Mouse (Mus musculus): Measurements from ENCODE around the gene Gad2. TPM values are rescaled to one million over a fixed set of nuclear protein-coding genes. Genes with fewer than 3 reads are reported as not detected.

The Gad2 gene
- polyA plus RNA-seq, 1 experiment: not detected

DNA sequence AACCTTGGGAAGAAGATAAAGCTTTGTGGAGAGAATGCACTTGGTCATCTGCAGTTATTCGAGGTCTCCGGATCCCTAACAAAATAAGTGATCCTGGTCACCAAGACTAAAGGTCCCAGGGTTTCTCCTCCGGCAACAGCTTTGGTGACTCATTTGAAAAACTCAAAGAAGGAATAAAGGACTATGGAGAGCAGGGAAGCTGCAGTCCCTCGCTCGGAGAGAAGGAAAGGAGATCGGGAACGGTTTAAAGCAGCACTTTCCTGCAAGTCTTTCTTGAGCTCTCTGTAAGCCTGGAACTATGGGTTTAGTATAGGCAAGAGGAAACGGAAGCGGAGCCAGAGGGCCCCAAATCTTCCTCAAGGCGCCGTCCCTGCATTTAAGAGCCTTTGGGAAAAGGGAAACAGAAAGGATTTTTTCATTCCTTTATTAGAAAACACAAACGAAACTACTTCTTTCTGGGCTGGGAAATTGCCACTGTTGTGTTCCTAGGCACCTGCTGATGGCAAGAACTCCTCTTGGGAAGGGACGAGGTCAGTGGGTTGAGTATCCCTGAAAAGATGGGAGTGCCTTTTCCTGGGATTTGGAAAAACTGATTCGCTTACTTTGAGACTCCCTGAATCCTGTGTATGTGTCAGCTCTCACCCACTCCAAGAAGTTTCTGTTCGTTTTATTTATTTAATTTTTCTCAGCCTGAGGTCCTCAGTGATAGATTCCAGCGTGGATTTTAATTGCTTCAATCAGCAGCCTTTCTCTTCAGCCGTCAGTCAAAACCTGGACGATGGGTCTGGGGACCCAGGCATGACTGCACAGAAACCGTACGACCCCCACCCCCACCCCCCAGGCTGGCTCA lies 802 bp upstream of the Gad2 start:
- no peaks in the 10 kb centered on the region for H3K4me1 ChIP-seq (ENCODE audit: control insufficient read depth, insufficient read depth, low read length)
- H3K4me3 ChIP-seq (ENCODE audit: insufficient read depth, low read length): peak overlapping the region; percentile 23; the same call in 1 of the 2 replicates
- TF ChIP-seq POLR2A (IDR thresholded peaks at IDR 0.05; ENCODE audit: borderline replicate concordance, low read depth, low read length): no peak
- TF ChIP-seq CTCF (IDR thresholded peaks at IDR 0.05; ENCODE audit: low read depth, low read length): no peak
- H3K27ac ChIP-seq (ENCODE audit: insufficient read depth, low read depth, low read length): no peak overlapping the region

DNA sequence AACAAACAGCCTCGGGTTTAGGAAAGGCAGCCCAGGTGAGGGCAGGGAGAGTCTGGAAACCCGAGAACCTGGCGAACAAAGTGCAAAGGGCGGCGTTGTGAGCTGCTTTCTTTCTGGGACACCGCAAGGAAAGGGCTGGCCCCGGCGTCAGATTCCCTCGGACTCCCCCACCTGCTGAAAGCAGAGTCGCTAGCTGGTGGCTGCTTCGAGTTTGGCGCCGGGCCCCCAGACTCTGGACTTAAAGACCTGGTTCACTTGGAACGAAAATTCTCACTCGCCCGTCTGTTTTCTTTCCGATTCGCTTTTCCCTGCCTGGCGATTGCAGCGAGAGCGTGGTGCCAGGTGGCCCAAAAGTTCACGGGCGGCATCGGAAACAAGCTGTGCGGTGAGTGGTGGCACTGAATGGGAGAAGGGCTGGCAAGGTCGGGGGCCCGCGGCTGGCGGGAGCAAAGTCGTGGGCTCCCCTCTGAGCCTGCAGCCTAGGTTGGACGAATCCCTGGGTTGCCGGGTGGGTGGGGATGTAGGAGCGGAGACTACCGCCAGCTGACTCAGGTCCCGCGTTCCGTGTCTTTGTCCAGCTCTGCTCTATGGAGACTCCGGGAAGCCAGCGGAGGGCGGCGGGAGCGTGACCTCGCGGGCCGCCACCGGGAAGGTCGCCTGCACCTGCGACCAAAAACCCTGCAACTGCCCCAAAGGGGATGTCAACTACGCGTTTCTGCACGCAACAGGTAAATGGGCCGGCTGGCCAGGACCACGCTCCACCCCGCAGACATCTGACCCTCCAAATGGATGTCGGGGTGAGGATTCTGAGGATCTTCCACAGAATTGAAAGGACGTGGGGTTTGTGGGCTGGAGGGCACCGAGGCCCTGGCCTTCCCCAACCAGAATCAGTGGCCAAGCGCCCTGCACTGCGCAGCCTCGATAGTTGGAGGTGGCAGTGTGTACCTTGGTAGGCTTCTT lies 1.4 kb downstream of the Gad2 start:
- no peak for TF ChIP-seq CTCF (IDR thresholded peaks at IDR 0.05; ENCODE audit: low read depth, low read length)
- no peak for TF ChIP-seq POLR2A (IDR thresholded peaks at IDR 0.05; ENCODE audit: borderline replicate concordance, low read depth, low read length)
- no peak overlapping the region for H3K4me3 ChIP-seq (ENCODE audit: insufficient read depth, low read length)
- H3K27ac ChIP-seq (ENCODE audit: insufficient read depth, low read depth, low read length): no peak overlapping the region
- no peaks in the 10 kb centered on the region for H3K4me1 ChIP-seq (ENCODE audit: control insufficient read depth, insufficient read depth, low read length)

DNA sequence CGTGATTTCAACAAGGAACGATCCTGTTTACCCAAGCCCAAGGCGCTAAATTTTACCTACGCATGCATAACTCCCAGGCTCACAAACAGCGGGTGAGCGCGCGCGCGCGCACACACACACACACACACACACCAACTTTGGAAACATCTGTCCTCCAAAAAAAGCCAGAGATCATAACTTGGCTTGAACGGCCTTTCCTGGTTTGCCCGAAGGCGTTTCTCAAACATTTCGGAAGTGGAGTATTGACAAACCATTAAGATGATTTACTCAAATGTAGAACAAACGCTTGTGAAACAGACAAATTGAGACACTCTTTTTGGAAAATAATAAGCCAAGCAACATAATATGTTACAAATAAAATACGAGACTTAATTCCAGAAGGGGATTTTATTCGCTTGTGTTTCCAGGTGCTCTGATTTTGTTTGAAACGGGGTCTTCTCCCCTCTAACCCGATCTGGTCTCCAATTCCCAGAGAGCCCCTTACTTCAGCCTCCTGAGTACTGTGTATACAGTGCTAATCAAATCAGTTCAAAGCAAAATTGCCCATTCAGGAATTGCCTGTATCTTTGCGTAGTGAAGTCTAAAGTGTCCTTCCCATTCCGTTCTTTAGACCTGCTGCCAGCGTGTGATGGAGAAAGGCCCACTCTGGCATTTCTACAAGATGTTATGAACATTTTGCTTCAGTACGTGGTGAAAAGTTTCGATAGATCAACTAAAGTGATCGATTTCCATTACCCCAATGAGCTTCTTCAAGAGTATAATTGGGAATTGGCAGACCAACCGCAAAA lies 2.4 kb downstream of the Gad2 start:
- no peak overlapping the region for H3K4me3 ChIP-seq (ENCODE audit: insufficient read depth, low read length)
- H3K27ac ChIP-seq (ENCODE audit: insufficient read depth, low read depth, low read length): no peak overlapping the region
- no peaks in the 10 kb centered on the region for H3K4me1 ChIP-seq (ENCODE audit: control insufficient read depth, insufficient read depth, low read length)
- no peak for TF ChIP-seq CTCF (IDR thresholded peaks at IDR 0.05; ENCODE audit: low read depth, low read length)
- no peak for TF ChIP-seq POLR2A (IDR thresholded peaks at IDR 0.05; ENCODE audit: borderline replicate concordance, low read depth, low read length)

DNA sequence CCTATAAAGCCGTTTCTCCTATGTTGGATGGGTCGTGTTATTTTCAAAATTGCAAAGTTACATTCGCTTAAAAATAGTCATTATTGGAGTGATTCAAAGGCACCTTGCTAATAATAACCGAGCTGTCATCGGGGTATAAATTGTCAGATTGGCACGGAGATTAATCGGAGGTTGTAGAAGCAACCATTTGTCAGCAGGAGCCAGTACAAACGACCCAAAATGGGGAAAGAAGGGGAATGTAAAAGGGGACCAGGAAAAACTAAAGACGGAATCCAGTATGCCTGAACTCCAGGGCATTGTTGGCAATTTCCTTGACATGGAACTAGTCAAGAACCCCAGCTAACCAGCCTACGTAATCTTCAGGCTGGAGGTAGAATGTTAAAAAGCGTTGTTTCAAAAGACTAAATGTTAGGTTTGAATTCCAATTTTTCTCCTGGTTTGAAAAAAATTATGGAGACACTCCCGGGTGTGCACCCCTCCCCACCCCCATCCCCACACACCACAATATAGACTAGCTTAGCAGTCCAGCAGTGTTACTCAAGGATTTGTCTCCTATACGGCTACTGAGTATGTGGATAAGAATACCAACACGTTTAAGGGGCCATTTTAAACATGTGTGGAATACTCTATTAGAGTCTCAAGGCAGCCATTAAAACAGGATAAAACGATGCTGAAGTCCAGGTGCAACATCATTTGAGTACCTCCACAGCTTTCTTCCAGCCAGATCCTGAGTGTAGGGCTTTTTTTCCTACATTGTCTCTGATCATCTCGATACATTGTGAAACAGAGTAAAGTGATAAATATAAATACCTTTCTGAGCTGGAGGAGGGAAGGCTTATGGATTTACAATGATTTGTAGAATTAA lies 3.3 kb downstream of the Gad2 start:
- Histone ChIP-seq H3K4me1 (ENCODE audit: control insufficient read depth, insufficient read depth, low read length) (no peaks in the 10 kb centered on the region), H3K4me3 (ENCODE audit: insufficient read depth, low read length) (no peak overlapping the region), H3K27ac (ENCODE audit: insufficient read depth, low read depth, low read length) (no peak overlapping the region)
- no peak for TF ChIP-seq POLR2A (IDR thresholded peaks at IDR 0.05; ENCODE audit: borderline replicate concordance, low read depth, low read length)
- no peak for TF ChIP-seq CTCF (IDR thresholded peaks at IDR 0.05; ENCODE audit: low read depth, low read length)

DNA sequence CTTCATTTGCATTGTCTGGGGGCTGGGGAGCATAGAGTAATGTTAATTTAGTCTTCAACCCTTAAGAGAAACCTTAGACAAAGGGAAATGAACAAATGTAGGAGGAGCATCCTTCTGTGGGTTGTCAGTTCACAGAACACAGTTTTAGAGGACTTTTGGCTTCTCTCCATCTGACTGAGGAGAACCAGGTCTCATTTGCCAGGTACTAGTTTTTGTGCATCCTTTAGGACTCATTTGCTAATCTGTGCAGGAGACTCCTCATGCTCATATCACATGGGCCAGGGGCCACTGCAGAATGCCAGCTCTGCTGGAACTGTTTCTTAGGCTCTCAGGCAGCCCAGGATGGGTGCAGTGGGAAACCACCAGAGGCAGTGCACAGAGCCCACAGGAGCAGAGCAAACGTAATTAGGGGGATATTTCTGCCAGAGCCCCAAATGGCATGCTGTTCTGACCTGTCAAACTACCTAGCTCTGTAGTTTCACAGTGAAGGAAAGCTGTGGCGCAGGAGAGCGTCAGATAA lies 5.2 kb downstream of the Gad2 start:
- Histone ChIP-seq H3K4me3 (ENCODE audit: insufficient read depth, low read length) (no peak overlapping the region), H3K4me1 (ENCODE audit: control insufficient read depth, insufficient read depth, low read length) (no peaks in the 10 kb centered on the region), H3K27ac (ENCODE audit: insufficient read depth, low read depth, low read length) (no peak overlapping the region)
- no peak for TF ChIP-seq POLR2A (IDR thresholded peaks at IDR 0.05; ENCODE audit: borderline replicate concordance, low read depth, low read length)

DNA sequence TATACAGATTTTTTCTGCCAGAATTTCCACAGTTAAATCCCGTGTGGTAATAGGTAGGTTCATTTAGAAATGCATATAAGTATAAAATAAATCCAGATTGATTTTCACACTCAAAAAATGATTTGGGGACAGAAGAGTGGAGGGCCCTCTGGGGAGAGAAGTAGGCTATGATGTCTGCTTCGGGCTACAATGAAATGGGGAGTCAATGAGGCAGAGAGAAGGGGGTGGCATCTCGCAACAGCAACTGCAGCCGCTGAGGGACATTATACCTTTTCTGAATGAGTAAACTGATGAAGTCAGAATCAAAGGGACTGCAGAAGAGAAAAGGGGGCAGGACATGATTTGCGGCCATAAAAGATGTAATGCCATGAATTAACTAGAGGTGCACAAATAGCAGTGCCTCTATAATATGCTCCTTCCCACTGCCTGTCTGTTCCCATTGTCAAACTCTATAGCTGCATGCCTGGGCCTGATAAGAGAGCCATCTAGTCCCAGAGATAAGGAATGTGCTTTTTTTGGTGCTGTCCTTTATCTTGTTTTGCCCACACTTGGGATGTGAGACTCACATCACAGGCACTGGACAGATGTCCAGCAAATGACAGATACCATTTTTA lies 5.9 kb downstream of the Gad2 start:
- H3K27ac ChIP-seq (ENCODE audit: insufficient read depth, low read depth, low read length): no peak overlapping the region
- no peak overlapping the region for H3K4me3 ChIP-seq (ENCODE audit: insufficient read depth, low read length)
- TF ChIP-seq POLR2A (IDR thresholded peaks at IDR 0.05; ENCODE audit: borderline replicate concordance, low read depth, low read length) (no peak), CTCF (IDR thresholded peaks at IDR 0.05; ENCODE audit: low read depth, low read length) (no peak)
- H3K4me1 ChIP-seq (ENCODE audit: control insufficient read depth, insufficient read depth, low read length): no peaks in the 10 kb centered on the region

DNA sequence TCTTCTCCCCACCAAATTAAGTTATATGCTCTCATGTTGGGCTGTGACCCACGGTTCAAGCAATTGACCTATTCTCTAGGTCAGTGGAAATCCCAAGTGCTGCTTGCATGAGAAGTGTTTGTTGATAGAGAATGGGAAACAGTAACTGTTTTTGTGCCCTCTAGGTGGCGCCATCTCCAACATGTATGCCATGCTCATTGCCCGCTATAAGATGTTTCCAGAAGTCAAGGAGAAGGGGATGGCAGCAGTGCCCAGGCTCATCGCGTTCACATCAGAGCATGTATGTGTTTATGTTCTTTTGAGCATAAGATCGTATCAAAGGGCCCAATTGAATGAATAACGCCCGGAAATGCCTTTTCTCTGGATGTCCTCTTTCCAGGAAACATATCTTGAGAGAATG lies 12.8 kb downstream of the Gad2 start:
- TF ChIP-seq POLR2A (IDR thresholded peaks at IDR 0.05; ENCODE audit: borderline replicate concordance, low read depth, low read length): no peak
- peak; percentile 51 for TF ChIP-seq CTCF (IDR thresholded peaks at IDR 0.05; ENCODE audit: low read depth, low read length)
- Histone ChIP-seq H3K4me3 (ENCODE audit: insufficient read depth, low read length) (no peak overlapping the region), H3K4me1 (ENCODE audit: control insufficient read depth, insufficient read depth, low read length) (no peaks in the 10 kb centered on the region), H3K27ac (ENCODE audit: insufficient read depth, low read depth, low read length) (no peak overlapping the region)

DNA sequence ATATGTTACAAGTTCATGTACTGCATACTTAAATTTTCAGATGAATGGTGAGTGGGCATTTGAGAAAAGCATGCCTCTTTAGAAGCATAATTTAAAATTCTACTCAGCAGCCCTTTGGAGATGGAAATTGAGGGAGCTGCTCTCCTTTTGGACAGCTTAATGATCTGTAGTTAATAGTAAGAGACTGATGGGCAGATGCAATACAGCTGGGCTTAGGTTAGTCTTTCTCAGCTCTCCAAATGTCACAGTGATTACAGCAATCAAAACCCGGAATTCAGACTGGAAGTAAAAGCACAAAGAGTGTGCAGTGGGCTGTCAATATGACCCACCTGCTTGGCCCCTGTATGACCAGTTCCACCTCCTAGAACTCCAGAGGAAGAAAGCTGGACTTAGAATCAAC lies 24.1 kb downstream of the Gad2 start:
- no peak overlapping the region for H3K4me3 ChIP-seq (ENCODE audit: insufficient read depth, low read length)
- TF ChIP-seq CTCF (IDR thresholded peaks at IDR 0.05; ENCODE audit: low read depth, low read length) (no peak), POLR2A (IDR thresholded peaks at IDR 0.05; ENCODE audit: borderline replicate concordance, low read depth, low read length) (no peak)
- no peaks in the 10 kb centered on the region for H3K4me1 ChIP-seq (ENCODE audit: control insufficient read depth, insufficient read depth, low read length)
- no peak overlapping the region for H3K27ac ChIP-seq (ENCODE audit: insufficient read depth, low read depth, low read length)
